Mouse (Mus musculus): ENCODE results near the gene Wwox. TPM values are rescaled to one million over a fixed set of nuclear protein-coding genes. Genes with fewer than 3 reads are reported as not detected.
A peak's percentile ranks its signal among the peaks of the same experiment; 100 is the strongest.

Gene Wwox
- polyA plus RNA-seq, 1 experiment from 2014 or later: 11.6 TPM

DNA sequence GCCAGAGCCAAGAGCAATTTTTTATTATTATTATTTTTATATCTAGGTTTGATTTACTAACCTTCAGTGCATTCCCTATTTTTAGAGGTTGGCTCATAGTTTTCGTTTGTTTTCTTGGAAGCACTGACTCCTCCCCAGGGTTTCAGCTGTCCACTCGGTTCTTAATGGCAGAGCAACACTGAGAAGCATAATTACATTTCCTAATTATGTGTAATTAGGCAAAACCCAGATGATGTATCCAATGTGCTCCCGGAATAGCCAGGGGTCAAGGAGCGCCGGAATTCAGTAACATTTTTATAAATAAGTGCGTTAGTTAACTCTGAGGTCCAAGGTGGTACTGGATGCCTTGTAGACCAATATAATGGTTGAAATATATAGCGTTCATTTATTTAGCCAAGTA, 586.7 kb downstream of the Wwox start:
- H3K9me3 ChIP-seq (ENCODE audit: low read length): no peaks in the 10 kb centered on the region
- 57% methylated on average over 7 of the region's 7 CpGs for WGBS
- H3K4me1 ChIP-seq (ENCODE audit: insufficient read depth, low read depth, low read length): no peaks in the 10 kb centered on the region
- no peaks in the 10 kb centered on the region for H3K27me3 ChIP-seq (replicated peaks; ENCODE audit: insufficient read depth, low read length)
- H3K9ac ChIP-seq (replicated peaks; ENCODE audit: low read depth): no peak overlapping the region
- no peak overlapping the region for H3K4me2 ChIP-seq (replicated peaks; ENCODE audit: low read depth, low read length)
- H3K36me3 ChIP-seq (ENCODE audit: insufficient read depth, low read length): no peaks in the 10 kb centered on the region
- TF ChIP-seq CTCF (IDR thresholded peaks at IDR 0.05): no peak
- TF ChIP-seq EP300 (IDR thresholded peaks at IDR 0.05): 0 out of 2 replicates have a peak, but pooled peaks have one; percentile 9
- no peak overlapping the region for H3K27ac ChIP-seq (ENCODE audit: low read length)
- no peak overlapping the region for H3K4me3 ChIP-seq (ENCODE audit: low read depth, low read length)
- DNase-seq (ENCODE audit: low spot score) (peak; percentile 40), ATAC-seq (peak; percentile 50)

DNA sequence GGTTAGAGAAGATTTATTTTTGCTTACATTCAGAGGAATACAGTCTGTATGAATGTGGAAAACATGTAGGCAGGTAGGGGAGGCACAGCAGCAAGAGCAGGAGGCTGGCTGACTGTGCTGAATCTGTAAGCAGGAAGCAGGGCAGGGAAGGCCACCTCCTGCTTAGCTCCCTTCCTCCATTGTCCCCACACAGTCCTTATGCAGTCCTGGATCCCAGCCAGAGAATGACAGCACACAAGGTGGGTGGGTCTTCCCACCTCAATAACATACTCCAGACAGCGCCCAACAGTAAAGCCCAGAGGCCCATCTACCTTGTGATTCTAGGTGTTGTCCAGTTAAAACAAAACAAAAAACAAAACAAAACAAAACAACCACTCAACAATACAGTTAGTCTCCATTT, 593.7 kb downstream of the Wwox start:
- WGBS: 48% methylated on average over 1 of the region's 1 CpGs
- H3K4me1 ChIP-seq (ENCODE audit: insufficient read depth, low read depth, low read length): no peaks in the 10 kb centered on the region

GRCm38 (mm10) chr8:115036016-115036415, 596.6 kb downstream of the Wwox start:
- DNase-seq (ENCODE audit: low spot score): no peak
- Histone ChIP-seq H3K9me3 (ENCODE audit: low read length) (no peaks in the 10 kb centered on the region), H3K27me3 (replicated peaks; ENCODE audit: insufficient read depth, low read length) (no peaks in the 10 kb centered on the region), H3K9ac (replicated peaks; ENCODE audit: low read depth) (no peak overlapping the region), H3K36me3 (ENCODE audit: insufficient read depth, low read length) (no peaks in the 10 kb centered on the region), H3K27ac (ENCODE audit: low read length) (no peak overlapping the region), H3K4me3 (ENCODE audit: low read depth, low read length) (no peak overlapping the region), H3K4me1 (ENCODE audit: insufficient read depth, low read depth, low read length) (no peaks in the 10 kb centered on the region), H3K4me2 (replicated peaks; ENCODE audit: low read depth, low read length) (no peak overlapping the region)
- no peak for ATAC-seq
- WGBS: 70% methylated on average over 9 of the region's 9 CpGs
- TF ChIP-seq CTCF (IDR thresholded peaks at IDR 0.05) (no peak), EP300 (IDR thresholded peaks at IDR 0.05) (no peak)

More for the DNA sequence above, 593.7 kb downstream of the Wwox start:
- ATAC-seq: peak; percentile 57
- H3K4me3 ChIP-seq (ENCODE audit: low read depth, low read length): no peak overlapping the region
- no peak overlapping the region for H3K27ac ChIP-seq (ENCODE audit: low read length)
- H3K9me3 ChIP-seq (ENCODE audit: low read length): no peaks in the 10 kb centered on the region
- H3K4me2 ChIP-seq (replicated peaks; ENCODE audit: low read depth, low read length): no peak overlapping the region
- H3K9ac ChIP-seq (replicated peaks; ENCODE audit: low read depth): no peak overlapping the region
- TF ChIP-seq EP300 (IDR thresholded peaks at IDR 0.05) (no peak), CTCF (IDR thresholded peaks at IDR 0.05) (no peak)
- DNase-seq (ENCODE audit: low spot score): no peak
- H3K36me3 ChIP-seq (ENCODE audit: insufficient read depth, low read length): no peaks in the 10 kb centered on the region
- H3K27me3 ChIP-seq (replicated peaks; ENCODE audit: insufficient read depth, low read length): no peaks in the 10 kb centered on the region

DNA sequence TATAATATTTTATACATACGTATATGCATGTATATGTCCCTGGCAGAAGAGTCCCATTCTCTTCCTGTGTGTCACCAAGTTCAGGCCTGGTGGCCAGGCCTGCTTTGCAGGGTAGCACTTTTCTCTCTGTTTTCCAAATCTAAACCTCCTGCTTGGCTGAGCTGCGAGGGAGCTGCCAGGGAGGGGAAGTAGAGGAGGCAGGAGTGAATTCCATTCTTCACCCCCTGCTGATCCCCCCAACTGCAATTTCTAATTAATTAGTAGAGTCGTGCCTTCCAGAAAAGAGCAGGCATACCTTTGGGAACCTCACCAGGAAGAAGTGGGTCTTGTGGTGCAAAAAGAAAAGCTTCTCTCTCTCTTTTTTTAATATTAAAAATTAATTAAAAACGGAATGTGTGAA, 599.0 kb downstream of the Wwox start:
- ATAC-seq: no peak
- TF ChIP-seq CTCF (IDR thresholded peaks at IDR 0.05): no peak
- no peak for TF ChIP-seq EP300 (IDR thresholded peaks at IDR 0.05)

GRCm38 (mm10) chr8:115045746-115046145, 606.3 kb downstream of the Wwox start:
- DNase-seq (ENCODE audit: low spot score) (no peak), ATAC-seq (no peak)
- Histone ChIP-seq H3K4me2 (replicated peaks; ENCODE audit: low read depth, low read length) (no peak overlapping the region), H3K4me1 (ENCODE audit: insufficient read depth, low read depth, low read length) (no peaks in the 10 kb centered on the region), H3K9me3 (ENCODE audit: low read length) (no peaks in the 10 kb centered on the region), H3K4me3 (ENCODE audit: low read depth, low read length) (no peak overlapping the region), H3K9ac (replicated peaks; ENCODE audit: low read depth) (no peak overlapping the region), H3K27me3 (replicated peaks; ENCODE audit: insufficient read depth, low read length) (no peaks in the 10 kb centered on the region), H3K36me3 (ENCODE audit: insufficient read depth, low read length) (no peaks in the 10 kb centered on the region), H3K27ac (ENCODE audit: low read length) (no peak overlapping the region)
- 62% methylated on average over 7 of the region's 7 CpGs for WGBS
- TF ChIP-seq CTCF (IDR thresholded peaks at IDR 0.05) (no peak), EP300 (IDR thresholded peaks at IDR 0.05) (no peak)

More for the DNA sequence above, 599.0 kb downstream of the Wwox start:
- Histone ChIP-seq H3K9ac (replicated peaks; ENCODE audit: low read depth) (no peak overlapping the region), H3K27me3 (replicated peaks; ENCODE audit: insufficient read depth, low read length) (no peaks in the 10 kb centered on the region), H3K9me3 (ENCODE audit: low read length) (no peaks in the 10 kb centered on the region), H3K27ac (ENCODE audit: low read length) (no peak overlapping the region), H3K4me3 (ENCODE audit: low read depth, low read length) (no peak overlapping the region), H3K36me3 (ENCODE audit: insufficient read depth, low read length) (no peaks in the 10 kb centered on the region), H3K4me1 (ENCODE audit: insufficient read depth, low read depth, low read length) (no peaks in the 10 kb centered on the region), H3K4me2 (replicated peaks; ENCODE audit: low read depth, low read length) (no peak overlapping the region)
- 46% methylated on average over 4 of the region's 4 CpGs for WGBS
- DNase-seq (ENCODE audit: low spot score): no peak

DNA sequence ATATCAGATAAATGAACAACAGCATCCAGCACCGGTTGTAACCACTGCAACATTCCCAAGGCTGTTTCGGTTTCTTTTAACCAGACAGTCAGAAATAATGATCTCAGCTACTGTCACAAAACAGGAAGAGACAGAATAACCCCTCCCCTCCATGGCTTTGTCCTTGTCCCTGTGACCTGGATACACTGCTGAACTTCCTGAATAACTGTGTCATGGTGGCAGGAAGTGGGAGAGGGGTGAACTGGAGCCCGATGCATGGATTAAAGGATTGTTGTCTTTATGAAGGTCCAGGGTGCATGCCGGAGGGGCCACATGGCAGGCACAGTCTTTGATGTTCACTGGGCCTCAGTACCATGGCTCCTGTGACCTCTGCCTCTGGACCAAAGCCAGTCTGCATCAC, 607.0 kb downstream of the Wwox start:
- Histone ChIP-seq H3K9me3 (ENCODE audit: low read length) (no peaks in the 10 kb centered on the region), H3K4me2 (replicated peaks; ENCODE audit: low read depth, low read length) (no peak overlapping the region), H3K4me1 (ENCODE audit: insufficient read depth, low read depth, low read length) (no peaks in the 10 kb centered on the region), H3K27ac (ENCODE audit: low read length) (no peak overlapping the region), H3K4me3 (ENCODE audit: low read depth, low read length) (no peak overlapping the region), H3K9ac (replicated peaks; ENCODE audit: low read depth) (no peak overlapping the region), H3K36me3 (ENCODE audit: insufficient read depth, low read length) (no peaks in the 10 kb centered on the region), H3K27me3 (replicated peaks; ENCODE audit: insufficient read depth, low read length) (no peaks in the 10 kb centered on the region)
- 56% methylated on average over 4 of the region's 4 CpGs for WGBS
- peak; percentile 44 for TF ChIP-seq EP300 (IDR thresholded peaks at IDR 0.05)
- TF ChIP-seq CTCF (IDR thresholded peaks at IDR 0.05): no peak
- DNase-seq (ENCODE audit: low spot score) (peak; percentile 63), ATAC-seq (peak; percentile 75)

All from lung, postnatal 0 days (tissue).